Mouse (Mus musculus): ENCODE data around the gene Ank. TPM values are rescaled to one million over a fixed set of nuclear protein-coding genes. Genes with fewer than 3 reads are reported as not detected.

The Ank gene
- polyA plus RNA-seq, 1 experiment from 2014 or later = 13.2 TPM

GRCm38 (mm10) chr15:27552129-27552700 lies 85.7 kb downstream of the Ank start:
- H3K4me3 ChIP-seq = no peak overlapping the region
- H3K27me3 ChIP-seq (replicated peaks) = no peaks in the 10 kb centered on the region
- 87% methylated on average over 10 of the region's 10 CpGs for WGBS
- no peak for ATAC-seq (replicated peaks)
- H3K9me3 ChIP-seq = no peaks in the 10 kb centered on the region
- H3K27ac ChIP-seq = no peak overlapping the region
- no peak overlapping the region for H3K4me2 ChIP-seq
- H3K36me3 ChIP-seq (replicated peaks) = no peaks in the 10 kb centered on the region
- H3K4me1 ChIP-seq = no peaks in the 10 kb centered on the region
- H3K9ac ChIP-seq = no peak overlapping the region

DNA sequence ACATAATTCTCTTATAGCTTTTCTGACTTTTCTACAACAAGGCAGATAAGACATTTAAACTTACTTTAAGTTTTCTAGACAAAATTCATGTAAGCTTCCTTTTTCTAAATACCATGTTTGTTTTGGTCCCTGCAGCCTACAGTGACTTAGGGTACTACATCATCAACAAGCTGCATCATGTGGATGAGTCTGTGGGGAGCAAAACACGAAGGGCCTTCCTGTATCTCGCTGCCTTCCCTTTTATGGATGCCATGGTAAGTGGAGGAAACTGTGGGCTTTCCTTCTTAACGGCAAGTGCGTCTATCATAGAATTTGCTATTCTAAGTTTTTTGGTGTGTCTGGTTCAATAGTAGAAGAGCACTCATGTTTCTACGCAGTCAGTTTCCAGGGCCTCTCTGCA lies 87.1 kb downstream of the Ank start:
- H3K4me1 ChIP-seq = peaks cover 6% of the 10 kb centered on the region
- no peak overlapping the region for H3K27ac ChIP-seq
- no peak overlapping the region for H3K4me3 ChIP-seq
- H3K27me3 ChIP-seq (replicated peaks) = no peaks in the 10 kb centered on the region
- H3K9me3 ChIP-seq = no peaks in the 10 kb centered on the region
- H3K4me2 ChIP-seq = no peak overlapping the region
- 89% methylated on average over 5 of the region's 5 CpGs for WGBS
- no peak for ATAC-seq (replicated peaks)
- H3K36me3 ChIP-seq (replicated peaks) = 0 out of 2 replicates have a peak, but pooled peaks cover 3% of the 10 kb centered on the region
- H3K9ac ChIP-seq = no peak overlapping the region

GRCm38 (mm10) chr15:27558456-27559147 lies 92.1 kb downstream of the Ank start:
- peaks cover 19% of the 10 kb centered on the region for H3K4me1 ChIP-seq
- H3K27ac ChIP-seq = peak overlapping the region; percentile 65
- no peaks in the 10 kb centered on the region for H3K9me3 ChIP-seq
- ATAC-seq (replicated peaks) = peak; percentile 84
- H3K36me3 ChIP-seq (replicated peaks) = 0 out of 2 replicates have a peak, but pooled peaks cover 3% of the 10 kb centered on the region
- no peak overlapping the region for H3K9ac ChIP-seq
- H3K27me3 ChIP-seq (replicated peaks) = no peaks in the 10 kb centered on the region
- H3K4me3 ChIP-seq = no peak overlapping the region
- 38% methylated on average over 16 of the region's 16 CpGs for WGBS
- no peak overlapping the region for H3K4me2 ChIP-seq

- peaks cover 23% of the 10 kb centered on the region for H3K4me1 ChIP-seq
- 0 out of 2 replicates have a peak, but pooled peaks cover 6% of the 10 kb centered on the region for H3K36me3 ChIP-seq (replicated peaks)
- no peak for ATAC-seq (replicated peaks)
- H3K27ac ChIP-seq = no peak overlapping the region
- WGBS = 91% methylated on average over 11 of the region's 11 CpGs
- H3K9ac ChIP-seq = no peak overlapping the region
- H3K27me3 ChIP-seq (replicated peaks) = no peaks in the 10 kb centered on the region
- no peak overlapping the region for H3K4me3 ChIP-seq
- no peak overlapping the region for H3K4me2 ChIP-seq
- no peaks in the 10 kb centered on the region for H3K9me3 ChIP-seq
These were observed 93.8 kb downstream of the Ank start for GRCm38 (mm10) chr15:27560315-27560714.

GRCm38 (mm10) chr15:27564106-27565100 lies 97.9 kb downstream of the Ank start:
- Histone ChIP-seq H3K27me3 (replicated peaks) (no peaks in the 10 kb centered on the region), H3K4me1 (peaks cover 8% of the 10 kb centered on the region; the same call in 1 of the 2 replicates), H3K9me3 (no peaks in the 10 kb centered on the region), H3K27ac (no peak overlapping the region), H3K36me3 (replicated peaks) (0 out of 2 replicates have a peak, but pooled peaks cover 6% of the 10 kb centered on the region), H3K9ac (no peak overlapping the region), H3K4me3 (no peak overlapping the region), H3K4me2 (no peak overlapping the region)
- WGBS = 68% methylated on average over 14 of the region's 14 CpGs
- ATAC-seq (replicated peaks) = 0 out of 2 replicates have a peak, but pooled peaks have one; percentile 51

DNA sequence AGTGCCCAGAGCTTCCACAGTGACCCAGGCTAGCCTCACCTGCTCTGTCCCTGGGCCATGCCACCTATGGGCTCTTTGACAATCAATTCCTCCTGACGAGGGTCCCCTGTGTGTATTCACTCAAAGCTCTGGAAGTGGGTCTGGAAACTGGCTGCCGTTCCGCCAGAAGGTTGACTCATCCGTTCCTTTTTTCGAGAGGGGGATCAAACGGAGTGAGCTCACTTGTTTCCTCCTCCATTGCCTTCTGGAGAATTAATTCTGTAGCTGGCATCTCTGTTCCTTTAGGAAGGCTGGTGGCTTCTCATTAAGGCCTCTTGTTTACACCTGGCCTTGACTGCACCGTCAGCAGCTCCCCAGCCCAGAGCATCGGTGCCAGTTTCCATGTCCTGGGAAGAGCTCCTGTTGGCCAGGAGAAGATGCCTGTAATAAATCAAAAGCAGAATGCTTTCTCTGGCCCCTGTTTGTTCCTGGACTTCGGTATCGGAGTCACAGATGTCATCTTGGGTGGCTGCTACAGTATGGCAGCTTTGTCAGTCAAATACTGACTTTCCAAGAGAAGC lies 99.2 kb downstream of the Ank start:
- Histone ChIP-seq H3K4me3 (no peak overlapping the region), H3K9ac (no peak overlapping the region), H3K36me3 (replicated peaks) (0 out of 2 replicates have a peak, but pooled peaks cover 6% of the 10 kb centered on the region), H3K4me2 (no peak overlapping the region), H3K27ac (no peak overlapping the region), H3K27me3 (replicated peaks) (no peaks in the 10 kb centered on the region), H3K9me3 (no peaks in the 10 kb centered on the region), H3K4me1 (0 out of 2 replicates have a peak, but pooled peaks cover 4% of the 10 kb centered on the region)
- 91% methylated on average over 10 of the region's 10 CpGs for WGBS
- ATAC-seq (replicated peaks) = no peak

GRCm38 (mm10) chr15:27567356-27567755 lies 100.9 kb downstream of the Ank start:
- no peaks in the 10 kb centered on the region for H3K27me3 ChIP-seq (replicated peaks)
- H3K9me3 ChIP-seq = no peaks in the 10 kb centered on the region
- no peak overlapping the region for H3K4me2 ChIP-seq
- H3K36me3 ChIP-seq (replicated peaks) = peaks cover 15% of the 10 kb centered on the region; the same call in 1 of the 2 replicates
- H3K4me3 ChIP-seq = no peak overlapping the region
- 93% methylated on average over 16 of the region's 16 CpGs for WGBS
- no peak overlapping the region for H3K9ac ChIP-seq
- no peak overlapping the region for H3K27ac ChIP-seq
- no peak for ATAC-seq (replicated peaks)
- 0 out of 2 replicates have a peak, but pooled peaks cover 4% of the 10 kb centered on the region for H3K4me1 ChIP-seq

GRCm38 (mm10) chr15:27568371-27568770 lies 101.9 kb downstream of the Ank start:
- H3K9ac ChIP-seq = no peak overlapping the region
- H3K27me3 ChIP-seq (replicated peaks) = no peaks in the 10 kb centered on the region
- no peaks in the 10 kb centered on the region for H3K9me3 ChIP-seq
- ATAC-seq (replicated peaks) = no peak
- H3K36me3 ChIP-seq (replicated peaks) = peaks cover 18% of the 10 kb centered on the region; the same call in 1 of the 2 replicates
- H3K4me3 ChIP-seq = no peak overlapping the region
- no peak overlapping the region for H3K27ac ChIP-seq
- 0 out of 2 replicates have a peak, but pooled peaks cover 4% of the 10 kb centered on the region for H3K4me1 ChIP-seq
- 70% methylated on average over 6 of the region's 6 CpGs for WGBS
- H3K4me2 ChIP-seq = no peak overlapping the region

DNA sequence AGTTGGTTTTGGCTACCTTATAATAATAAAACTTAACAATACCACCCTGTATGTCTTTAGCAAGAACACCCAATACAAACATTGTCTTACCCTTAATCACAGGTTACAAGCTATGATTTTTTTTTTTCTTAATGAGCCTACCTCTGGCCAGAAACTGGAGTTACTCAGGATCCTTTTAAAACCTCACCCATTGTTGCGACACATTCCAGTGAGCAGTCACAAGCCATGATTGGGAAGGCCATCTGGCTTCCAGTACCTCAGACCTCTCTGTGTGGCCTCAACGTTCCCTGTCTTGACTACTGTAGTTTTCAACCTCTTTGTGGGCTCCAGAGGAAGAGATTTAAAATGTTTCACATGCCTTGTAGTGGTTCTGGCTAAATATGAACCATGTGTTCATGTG lies 103.4 kb downstream of the Ank start:
- H3K9ac ChIP-seq = no peak overlapping the region
- H3K4me2 ChIP-seq = no peak overlapping the region
- no peaks in the 10 kb centered on the region for H3K9me3 ChIP-seq
- no peak overlapping the region for H3K27ac ChIP-seq
- 80% methylated on average over 2 of the region's 2 CpGs for WGBS
- H3K36me3 ChIP-seq (replicated peaks) = peaks cover 16% of the 10 kb centered on the region; the same call in 1 of the 2 replicates
- ATAC-seq (replicated peaks) = no peak
- no peaks in the 10 kb centered on the region for H3K4me1 ChIP-seq
- H3K4me3 ChIP-seq = no peak overlapping the region
- no peaks in the 10 kb centered on the region for H3K27me3 ChIP-seq (replicated peaks)

DNA sequence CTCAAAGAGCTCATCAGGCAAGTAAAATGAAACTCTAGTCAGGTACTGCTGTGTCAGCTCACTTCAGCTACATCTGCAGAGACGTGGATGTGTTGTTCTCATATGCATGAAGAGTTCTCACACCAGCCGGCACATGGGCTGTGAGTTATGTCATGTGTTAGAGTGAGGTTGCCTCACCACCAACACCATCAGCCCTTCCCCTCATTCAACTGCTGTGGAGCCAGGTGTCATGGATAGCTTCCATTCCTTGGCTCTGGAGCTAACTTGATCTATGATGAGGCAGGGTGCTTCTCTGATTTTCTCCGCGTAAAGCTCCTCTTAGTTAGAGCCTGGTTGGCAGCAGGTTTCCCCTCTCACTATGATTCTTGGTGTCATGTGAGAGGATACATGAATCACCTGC lies 103.9 kb downstream of the Ank start:
- no peak for ATAC-seq (replicated peaks)
- H3K27me3 ChIP-seq (replicated peaks) = no peaks in the 10 kb centered on the region
- no peak overlapping the region for H3K9ac ChIP-seq
- H3K27ac ChIP-seq = no peak overlapping the region
- peaks cover 15% of the 10 kb centered on the region; the same call in 1 of the 2 replicates for H3K36me3 ChIP-seq (replicated peaks)
- H3K4me3 ChIP-seq = no peak overlapping the region
- H3K9me3 ChIP-seq = no peaks in the 10 kb centered on the region
- 93% methylated on average over 4 of the region's 4 CpGs for WGBS
- H3K4me1 ChIP-seq = no peaks in the 10 kb centered on the region
- no peak overlapping the region for H3K4me2 ChIP-seq

GRCm38 (mm10) chr15:27571179-27571578 lies 104.7 kb downstream of the Ank start:
- 76% methylated on average over 8 of the region's 8 CpGs for WGBS
- Histone ChIP-seq H3K4me1 (no peaks in the 10 kb centered on the region), H3K36me3 (replicated peaks) (peaks cover 12% of the 10 kb centered on the region; the same call in 1 of the 2 replicates), H3K4me2 (no peak overlapping the region), H3K9ac (no peak overlapping the region), H3K27me3 (replicated peaks) (no peaks in the 10 kb centered on the region), H3K9me3 (no peaks in the 10 kb centered on the region), H3K4me3 (no peak overlapping the region), H3K27ac (no peak overlapping the region)
- no peak for ATAC-seq (replicated peaks)
